Mouse (Mus musculus) heart, adult 8-10 months (tissue): ENCODE results near the gene Ppp1r16b. TPM values are rescaled to one million over a fixed set of nuclear protein-coding genes. Genes with fewer than 3 reads are reported as not detected.

Experiments used
- DNase-seq: peaks from one replicate; pipeline ENCODE4 v3.0.0; 2022; ENCODE audit warnings: low spot score
- total RNA-seq, 4 experiments: library from RNA; stranded (reverse); gene quantifications; 2 replicates each; pipeline ENCODE4 v1.2.4; 2022

Gene Ppp1r16b
- total RNA-seq, 4 experiments from 2014 or later = 7.8 to 12.3 (median 10.1) TPM

- DNase-seq = no peak
Measured at GRCm38 (mm10) chr2:158689060-158689459, 23.9 kb downstream of the Ppp1r16b start.

GRCm38 (mm10) chr2:158689640-158690039, 24.4 kb downstream of the Ppp1r16b start:
- DNase-seq = no peak

GRCm38 (mm10) chr2:158690116-158690515, 24.9 kb downstream of the Ppp1r16b start:
- no peak for DNase-seq

GRCm38 (mm10) chr2:158692191-158692590, 27.0 kb downstream of the Ppp1r16b start:
- DNase-seq = no peak

- DNase-seq = no peak
Measured at GRCm38 (mm10) chr2:158695811-158696210, 30.6 kb downstream of the Ppp1r16b start.

GRCm38 (mm10) chr2:158696451-158696850, 31.3 kb downstream of the Ppp1r16b start:
- peak; percentile 42 for DNase-seq

- no peak for DNase-seq
Measured at GRCm38 (mm10) chr2:158699908-158700307, 34.7 kb downstream of the Ppp1r16b start.

GRCm38 (mm10) chr2:158700535-158701256, 35.5 kb downstream of the Ppp1r16b start:
- DNase-seq = no peak

GRCm38 (mm10) chr2:158701505-158701904, 36.3 kb downstream of the Ppp1r16b start:
- no peak for DNase-seq

GRCm38 (mm10) chr2:158702176-158702575, 37.0 kb downstream of the Ppp1r16b start:
- no peak for DNase-seq

GRCm38 (mm10) chr2:158704720-158705119, 39.5 kb downstream of the Ppp1r16b start:
- no peak for DNase-seq

- DNase-seq = no peak
Measured at GRCm38 (mm10) chr2:158705529-158705928, 40.3 kb downstream of the Ppp1r16b start.

- no peak for DNase-seq
Measured at GRCm38 (mm10) chr2:158706704-158707408, 41.7 kb downstream of the Ppp1r16b start.

GRCm38 (mm10) chr2:158708121-158708520, 42.9 kb downstream of the Ppp1r16b start:
- DNase-seq = no peak

GRCm38 (mm10) chr2:158711929-158712751, 46.9 kb downstream of the Ppp1r16b start:
- no peak for DNase-seq

GRCm38 (mm10) chr2:158714826-158715225, 49.6 kb downstream of the Ppp1r16b start:
- no peak for DNase-seq

GRCm38 (mm10) chr2:158716066-158716465, 50.9 kb downstream of the Ppp1r16b start:
- DNase-seq = no peak

GRCm38 (mm10) chr2:158717551-158718418, 52.6 kb downstream of the Ppp1r16b start:
- DNase-seq = no peak

GRCm38 (mm10) chr2:158718816-158719549, 53.8 kb downstream of the Ppp1r16b start:
- no peak for DNase-seq

- DNase-seq = no peak
Measured at GRCm38 (mm10) chr2:158720715-158721370, 55.6 kb downstream of the Ppp1r16b start.
